Mouse (Mus musculus) macrophage (primary cell): ENCODE results near the gene Gpr176. TPM values are rescaled to one million over a fixed set of nuclear protein-coding genes. Genes with fewer than 3 reads are reported as not detected.
A peak's percentile ranks its signal among the peaks of the same experiment; 100 is the strongest.
"Not testable (repeated sequence)": the region's sequence is repeated elsewhere in the genome, so short reads cannot be mapped to it uniquely, and the experiment has no call there.

Experiments
- H3K27ac ChIP-seq: fragments of 350-480 bp; formaldehyde crosslinking; 2 replicates; pipeline ENCODE4 v1.9.0; 2021
- H3K36me3 ChIP-seq: fragments of 350-480 bp; formaldehyde crosslinking; 2 replicates; pipeline ENCODE4 v1.9.0; 2021; ENCODE audit errors: inconsistent target
- H3K4me3 ChIP-seq: fragments of 350-480 bp; formaldehyde crosslinking; 2 replicates; pipeline ENCODE4 v1.9.0; 2021; ENCODE audit errors: inconsistent target
- H3K79me2 ChIP-seq: fragments of 350-480 bp; formaldehyde crosslinking; 2 replicates; pipeline ENCODE4 v1.9.0; 2021; ENCODE audit errors: inconsistent target
- WGBS: methylation state at CpG from one replicate; pipeline ENCODE4 v1.1.7; 2026; ENCODE audit warnings: inconsistent platforms; ENCODE audit not compliant: missing documents; 5-methylcytosine and 5-hydroxymethylcytosine counted together
- polyA plus RNA-seq: library from polyadenylated mRNA; stranded (reverse); fragments of 250-400 nt; gene quantifications from 3 replicates; pipeline ENCODE4 v1.2.4, GENCODE M21; 2018; ENCODE audit warnings: inconsistent platforms

The Gpr176 gene
- polyA plus RNA-seq, 1 experiment from 2014 or later: 3.5 TPM

DNA sequence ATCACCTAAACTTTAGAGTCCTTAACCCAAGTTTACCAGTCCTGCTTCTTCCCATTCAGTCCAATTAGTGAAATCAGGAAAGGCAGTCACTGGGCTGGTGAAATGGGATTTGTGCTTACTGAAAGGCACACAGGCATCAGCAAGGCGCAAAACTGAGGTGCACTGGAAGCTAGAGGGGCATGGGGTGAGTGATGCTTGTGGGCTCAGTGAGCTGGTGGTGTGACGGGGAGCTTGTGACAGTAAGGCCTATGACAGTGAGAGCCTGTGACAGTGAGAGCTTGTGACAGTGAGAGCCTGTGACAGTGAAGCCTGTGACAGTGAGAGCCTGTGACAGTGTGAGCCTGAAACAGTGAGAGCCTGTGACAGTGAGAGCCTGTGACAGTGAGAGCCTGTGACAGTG is 71.6 kb downstream of the Gpr176 start:
- Histone ChIP-seq H3K79me2 (no peaks in the 10 kb centered on the region), H3K4me3 (no peak overlapping the region)
- 100% methylated on average over 2 of the region's 2 CpGs for WGBS

DNA sequence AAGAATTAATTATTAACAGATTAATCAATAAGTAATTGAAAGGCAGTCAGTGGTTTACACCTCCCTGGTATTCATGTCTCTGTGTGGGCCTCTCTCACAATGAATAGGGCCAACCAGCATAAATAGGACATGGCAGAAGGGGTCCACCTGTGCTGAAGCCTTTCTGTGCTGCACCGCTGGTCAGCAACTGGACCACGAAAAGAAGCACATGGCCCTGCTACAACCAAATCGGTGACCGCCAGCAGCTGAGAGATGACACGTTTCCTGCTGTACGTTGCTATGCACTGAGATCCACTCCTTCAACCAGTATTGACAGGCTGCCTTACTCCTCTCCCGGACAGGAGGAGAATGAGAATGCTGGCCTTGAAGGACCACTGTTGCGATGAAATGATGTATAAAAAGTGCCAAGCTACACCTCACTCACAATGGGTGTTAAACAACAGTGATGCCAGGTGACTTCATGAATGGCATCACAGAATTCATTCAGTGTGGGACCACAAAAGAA is 72.1 kb downstream of the Gpr176 start:
- H3K36me3 ChIP-seq: no peaks in the 10 kb centered on the region
- no peaks in the 10 kb centered on the region for H3K79me2 ChIP-seq
- no peak overlapping the region for H3K27ac ChIP-seq
- WGBS: 96% methylated on average over 8 of the region's 8 CpGs
- no peak overlapping the region for H3K4me3 ChIP-seq

More for the DNA sequence above, 71.6 kb downstream of the Gpr176 start:
- H3K27ac ChIP-seq: no peak overlapping the region
- no peaks in the 10 kb centered on the region for H3K36me3 ChIP-seq

DNA sequence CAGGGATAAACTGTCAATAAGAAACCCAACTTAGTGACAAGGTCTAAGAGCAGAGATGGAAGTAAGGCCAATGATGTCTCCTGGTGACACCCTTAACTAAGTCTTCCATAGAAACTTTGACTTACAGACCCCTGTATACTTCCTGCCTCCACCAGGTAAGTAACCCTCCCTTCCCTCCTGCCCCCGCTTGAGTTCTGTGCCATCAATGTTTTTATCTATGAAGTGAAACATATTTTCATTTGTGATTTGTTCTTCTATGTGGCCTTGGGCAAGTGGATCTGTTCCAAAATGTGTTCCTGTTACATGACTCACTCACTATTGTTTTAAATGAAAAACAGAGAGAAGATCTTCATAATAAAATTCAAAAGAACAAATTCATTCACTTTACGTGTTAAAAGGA is 73.2 kb downstream of the Gpr176 start:
- WGBS: 100% methylated on average over 2 of the region's 2 CpGs
- no peaks in the 10 kb centered on the region for H3K36me3 ChIP-seq
- no peaks in the 10 kb centered on the region for H3K79me2 ChIP-seq
- no peak overlapping the region for H3K4me3 ChIP-seq
- no peak overlapping the region for H3K27ac ChIP-seq

DNA sequence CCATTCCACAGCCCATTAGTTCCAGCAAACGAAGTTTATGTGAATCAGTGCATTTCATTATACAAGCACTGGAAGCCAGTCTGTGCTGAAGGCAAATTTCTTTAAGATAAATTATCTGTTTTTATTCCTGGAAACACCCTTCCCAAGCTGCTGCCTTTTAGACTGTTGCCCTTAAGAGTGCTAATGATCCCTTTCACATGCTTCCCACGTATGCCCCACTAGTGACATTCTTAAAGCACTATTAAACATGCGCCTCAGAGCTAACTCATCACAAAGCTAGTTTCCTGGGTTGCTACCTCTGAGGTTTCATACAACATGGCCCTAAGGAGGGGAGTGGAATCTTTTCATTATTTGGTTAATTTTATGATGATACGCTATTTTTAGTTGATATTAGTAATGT is 74.6 kb downstream of the Gpr176 start:
- Histone ChIP-seq H3K79me2 (no peaks in the 10 kb centered on the region), H3K27ac (peak overlapping the region; percentile 98; the same call in 1 of the 2 replicates), H3K36me3 (no peaks in the 10 kb centered on the region), H3K4me3 (no peak overlapping the region)
- WGBS: 92% methylated on average over 4 of the region's 4 CpGs

DNA sequence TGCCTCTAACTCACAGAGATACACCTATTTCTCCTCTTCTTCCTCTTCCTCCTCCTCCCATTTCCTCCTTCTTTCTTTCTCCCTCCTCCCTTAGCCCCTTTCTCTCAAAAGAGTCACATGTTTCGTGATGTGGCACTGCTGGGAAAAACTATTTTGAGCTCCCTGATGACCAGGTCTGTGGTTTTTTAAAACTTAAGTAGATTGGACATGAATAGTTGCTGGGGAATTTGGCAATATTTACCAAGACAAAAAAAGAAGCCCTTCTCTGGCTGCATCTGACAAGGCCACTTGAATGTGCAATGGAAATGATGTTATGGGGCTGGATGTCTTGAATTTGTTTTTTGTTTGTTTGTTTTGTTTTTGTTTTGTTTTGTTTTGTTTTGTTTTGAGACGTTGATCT is 75.3 kb downstream of the Gpr176 start:
- WGBS: 83% methylated on average over 2 of the region's 2 CpGs
- Histone ChIP-seq H3K27ac (peak overlapping the region; percentile 98), H3K79me2 (no peaks in the 10 kb centered on the region), H3K4me3 (no peak overlapping the region), H3K36me3 (no peaks in the 10 kb centered on the region)

DNA sequence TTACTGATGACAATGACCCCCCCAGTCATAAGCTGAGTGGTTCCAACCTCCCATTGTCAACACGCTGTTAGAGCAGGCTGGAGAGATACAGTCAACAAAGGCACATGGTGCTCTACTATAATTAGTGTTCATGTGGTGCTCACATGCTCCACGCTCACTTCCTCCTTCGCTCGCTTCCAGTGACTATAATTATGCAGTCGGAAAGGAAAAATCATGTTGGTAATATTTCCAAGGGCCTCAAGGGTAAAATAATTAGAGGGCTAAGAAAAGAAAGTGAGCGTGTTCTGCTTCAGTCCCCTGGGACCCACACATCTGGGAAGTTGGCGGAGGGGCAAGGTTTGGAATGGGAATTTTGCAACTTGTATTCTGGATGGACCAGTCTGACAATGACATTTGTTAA is 77.7 kb downstream of the Gpr176 start:
- H3K79me2 ChIP-seq: no peaks in the 10 kb centered on the region
- H3K27ac ChIP-seq: peak overlapping the region; percentile 98
- WGBS: 15% methylated on average over 7 of the region's 7 CpGs
- H3K4me3 ChIP-seq: no peak overlapping the region
- H3K36me3 ChIP-seq: no peaks in the 10 kb centered on the region

DNA sequence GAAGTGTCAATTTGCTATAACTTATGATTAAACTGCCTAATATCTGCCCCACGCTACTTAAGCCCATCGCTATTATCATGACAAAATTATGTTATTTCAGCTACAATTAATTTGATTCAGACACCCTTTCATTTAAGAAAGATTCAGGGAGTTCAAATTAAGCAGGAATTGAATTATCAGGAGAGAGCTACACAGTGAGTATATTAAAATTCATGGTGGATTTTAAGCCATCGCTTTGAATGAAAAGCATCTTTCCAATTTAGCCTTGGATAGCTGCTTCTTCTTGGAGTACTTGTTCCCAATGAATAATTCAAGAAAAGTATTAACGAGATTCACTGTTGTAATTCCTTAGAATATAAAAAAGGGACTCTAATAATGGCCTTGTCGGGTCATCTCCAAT is 79.6 kb downstream of the Gpr176 start:
- Histone ChIP-seq H3K27ac (no peak overlapping the region), H3K4me3 (no peak overlapping the region)
- WGBS: 97% methylated on average over 5 of the region's 5 CpGs

DNA sequence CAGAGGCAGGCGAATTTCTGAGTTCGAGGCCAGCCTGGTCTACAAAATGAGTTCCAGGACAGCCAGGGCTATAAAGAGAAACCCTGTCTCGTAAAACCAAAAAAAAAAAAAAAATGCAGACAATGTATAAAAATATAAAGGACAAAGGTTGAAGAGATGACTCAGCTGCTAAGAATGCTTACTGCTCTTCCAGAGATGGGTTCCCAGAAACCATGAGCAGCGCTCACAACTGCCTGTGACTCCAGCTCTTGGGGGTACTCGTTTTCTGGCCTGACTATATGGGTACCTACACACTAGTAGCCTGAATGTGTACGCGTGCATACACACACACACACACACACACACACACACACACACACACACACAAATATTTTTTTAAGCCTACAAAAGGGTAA is 84.2 kb downstream of the Gpr176 start:
- not testable (repeated sequence) for H3K79me2 ChIP-seq, H3K36me3 ChIP-seq, H3K4me3 ChIP-seq
- WGBS: 92% methylated on average over 4 of the region's 7 CpGs
- peak overlapping the region; percentile 49 for H3K27ac ChIP-seq

More for the DNA sequence above, 79.6 kb downstream of the Gpr176 start:
- Histone ChIP-seq H3K79me2 (no peaks in the 10 kb centered on the region), H3K36me3 (no peaks in the 10 kb centered on the region)

DNA sequence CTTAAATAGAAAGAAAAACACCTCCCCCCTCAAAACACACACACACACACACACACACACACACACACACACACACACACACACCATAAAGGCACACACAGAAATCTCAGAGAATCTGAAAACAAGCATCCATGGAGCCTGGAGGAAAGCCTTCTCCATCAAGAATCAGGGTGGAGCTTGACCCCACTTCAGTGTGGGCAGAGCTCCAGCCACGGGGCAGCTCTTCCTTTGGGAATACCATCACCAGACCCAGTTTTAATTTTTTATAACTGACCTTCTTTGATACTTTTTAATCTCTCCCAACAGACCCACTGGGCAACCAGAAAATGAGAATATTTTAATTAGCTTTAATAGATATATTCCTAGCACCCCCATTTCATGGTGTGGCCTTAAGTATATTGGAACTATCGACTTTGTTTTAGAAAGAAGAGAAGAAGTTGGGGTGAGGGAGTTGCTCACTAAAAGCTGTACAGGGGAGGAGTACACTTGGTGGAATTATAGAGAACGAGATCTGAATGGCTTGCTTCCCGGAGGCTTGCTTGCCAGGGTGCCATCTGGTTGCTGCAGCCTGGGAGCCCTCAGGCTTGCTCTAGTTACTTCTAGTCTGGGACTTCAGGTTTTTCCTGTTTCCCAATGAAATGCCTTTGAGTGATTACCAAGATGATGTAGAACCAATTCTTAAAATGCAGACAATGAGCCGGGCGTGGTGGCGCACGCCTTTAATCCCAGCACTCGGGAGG is 84.7 kb downstream of the Gpr176 start:
- H3K4me3 ChIP-seq: no peak overlapping the region
- peak overlapping the region; percentile 49 for H3K27ac ChIP-seq
- H3K79me2 ChIP-seq: no peaks in the 10 kb centered on the region
- WGBS: 94% methylated on average over 9 of the region's 9 CpGs
- no peaks in the 10 kb centered on the region for H3K36me3 ChIP-seq

DNA sequence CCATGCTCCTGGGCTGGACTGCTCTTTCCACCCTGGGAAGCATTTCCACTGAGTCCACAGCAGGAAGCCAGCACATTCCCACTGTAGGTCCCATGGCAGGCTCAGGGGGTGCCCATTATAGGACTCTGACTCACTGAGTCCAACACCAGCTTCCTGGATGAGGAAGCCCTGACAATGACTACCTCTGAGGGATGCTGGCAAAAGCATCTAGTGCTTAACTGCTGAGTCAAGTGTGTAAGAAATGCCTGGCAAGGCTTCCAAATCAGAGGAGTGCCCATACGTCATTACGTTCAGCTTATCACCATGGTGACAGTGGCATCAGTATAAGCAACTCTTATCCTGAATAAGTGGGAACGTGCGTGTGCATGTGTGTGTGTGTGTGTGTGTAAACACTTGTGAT is 85.5 kb downstream of the Gpr176 start:
- H3K36me3 ChIP-seq: no peaks in the 10 kb centered on the region
- no peaks in the 10 kb centered on the region for H3K79me2 ChIP-seq
- WGBS: 91% methylated on average over 4 of the region's 4 CpGs
- H3K4me3 ChIP-seq: no peak overlapping the region
- peak overlapping the region; percentile 49 for H3K27ac ChIP-seq

DNA sequence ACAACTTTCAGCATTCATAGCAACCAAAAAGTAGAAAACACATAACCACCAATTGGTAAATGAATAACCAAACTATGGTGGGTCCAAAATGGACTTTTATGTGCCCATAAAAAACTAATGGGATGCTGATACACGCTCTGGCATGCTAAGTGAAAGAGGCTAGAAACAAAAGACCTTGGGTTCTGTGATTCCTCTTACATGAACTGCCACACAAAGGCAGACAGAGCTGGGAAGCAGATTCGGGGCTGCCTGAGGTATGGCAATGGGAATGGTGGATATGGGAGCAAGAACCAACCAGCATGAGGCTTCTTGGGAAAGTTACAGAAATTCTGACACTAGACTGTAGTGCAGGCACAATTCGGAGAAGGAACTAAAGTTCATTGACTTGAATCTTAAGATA is 90.8 kb downstream of the Gpr176 start:
- no peaks in the 10 kb centered on the region for H3K36me3 ChIP-seq
- 94% methylated on average over 3 of the region's 3 CpGs for WGBS
- H3K79me2 ChIP-seq: no peaks in the 10 kb centered on the region
- H3K4me3 ChIP-seq: no peak overlapping the region
- no peak overlapping the region for H3K27ac ChIP-seq

DNA sequence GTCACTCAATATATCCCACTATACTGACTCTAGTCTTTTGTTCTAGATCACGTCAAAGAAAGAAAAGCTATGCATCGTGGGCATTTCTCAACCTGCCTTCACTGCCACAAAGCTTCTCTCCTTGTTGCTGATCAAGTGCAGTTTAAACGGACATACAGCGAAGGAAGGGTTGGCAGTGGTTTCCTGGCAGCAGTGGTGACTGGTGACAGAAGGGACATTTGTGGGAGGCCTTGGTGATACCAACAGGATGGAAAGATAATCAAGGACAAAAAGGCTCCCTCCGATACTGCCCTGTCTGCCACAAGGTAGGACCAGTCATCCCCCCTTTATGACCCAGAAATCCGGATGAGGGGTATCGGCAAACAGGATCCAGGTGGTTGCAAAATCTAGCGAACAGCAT is 95.0 kb downstream of the Gpr176 start:
- H3K4me3 ChIP-seq: no peak overlapping the region
- WGBS: 90% methylated on average over 8 of the region's 8 CpGs

DNA sequence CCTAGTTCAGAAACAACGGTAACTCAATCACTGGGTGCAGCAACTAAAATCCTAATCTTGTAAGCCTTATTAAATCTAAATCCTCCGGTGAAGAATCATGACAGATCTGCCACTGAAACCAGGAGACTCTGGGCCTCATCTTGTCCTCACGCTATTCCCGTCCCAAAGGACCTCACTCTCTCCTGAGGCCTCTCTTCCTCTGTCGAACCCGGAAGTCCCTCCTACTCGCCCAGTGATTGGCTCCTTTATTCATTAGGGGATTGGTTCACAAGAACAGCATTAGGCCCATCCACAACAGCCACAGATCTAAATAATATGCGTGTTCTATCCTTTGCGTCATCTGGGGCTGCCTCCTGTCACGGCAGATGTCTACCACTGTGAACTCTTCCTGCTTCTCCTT is 101.6 kb downstream of the Gpr176 start:
- no peak overlapping the region for H3K27ac ChIP-seq
- no peaks in the 10 kb centered on the region for H3K79me2 ChIP-seq
- 94% methylated on average over 10 of the region's 10 CpGs for WGBS
- H3K36me3 ChIP-seq: no peaks in the 10 kb centered on the region
- no peak overlapping the region for H3K4me3 ChIP-seq

More for the DNA sequence above, 95.0 kb downstream of the Gpr176 start:
- H3K79me2 ChIP-seq: no peaks in the 10 kb centered on the region
- H3K27ac ChIP-seq: no peak overlapping the region
- no peaks in the 10 kb centered on the region for H3K36me3 ChIP-seq

DNA sequence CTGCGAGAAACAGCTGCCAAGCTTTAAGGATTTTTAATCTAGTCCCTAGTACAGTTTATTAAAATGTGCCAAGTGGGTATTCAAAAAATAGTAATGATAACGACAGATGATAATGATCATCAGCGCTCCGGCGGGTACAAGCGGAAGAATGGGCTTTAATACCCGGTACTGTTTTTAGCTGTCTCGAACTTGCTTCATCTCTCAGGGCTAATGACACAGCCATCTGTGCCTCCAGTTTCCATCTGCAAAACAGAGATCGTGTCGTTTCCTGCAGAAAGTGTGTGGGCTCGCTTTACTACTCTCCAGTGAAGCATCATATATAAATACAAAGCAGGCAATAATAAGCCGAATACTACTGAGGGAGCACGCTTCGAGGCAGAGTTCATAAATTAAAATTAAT is 103.0 kb downstream of the Gpr176 start:
- no peaks in the 10 kb centered on the region for H3K36me3 ChIP-seq
- no peaks in the 10 kb centered on the region for H3K79me2 ChIP-seq
- WGBS: 93% methylated on average over 11 of the region's 14 CpGs
- no peak overlapping the region for H3K27ac ChIP-seq
- H3K4me3 ChIP-seq: no peak overlapping the region

DNA sequence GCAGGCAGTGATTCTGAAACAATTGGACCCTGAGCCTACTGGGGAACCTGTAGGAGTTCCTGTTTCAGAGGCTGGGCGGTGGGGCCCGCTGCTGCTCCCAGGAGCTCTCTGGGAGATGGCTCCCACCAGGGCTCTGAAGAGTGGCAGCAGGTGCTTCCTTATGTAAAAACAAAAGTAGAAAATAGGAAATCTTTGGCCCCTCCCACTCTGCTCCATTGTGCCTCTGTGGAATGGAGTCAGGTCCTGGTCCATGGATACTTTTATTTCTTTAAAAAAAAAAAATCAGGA is 109.4 kb downstream of the Gpr176 start:
- peak overlapping the region; percentile 75 for H3K27ac ChIP-seq
- H3K79me2 ChIP-seq: no peaks in the 10 kb centered on the region
- no peaks in the 10 kb centered on the region for H3K36me3 ChIP-seq
- 6% methylated on average over 2 of the region's 2 CpGs for WGBS
- no peak overlapping the region for H3K4me3 ChIP-seq
